Mouse (Mus musculus): ENCODE measurements around the gene Tie1. TPM values are rescaled to one million over a fixed set of nuclear protein-coding genes. Genes with fewer than 3 reads are reported as not detected.
A peak's percentile ranks its signal among the peaks of the same experiment; 100 is the strongest.

Gene Tie1
- polyA plus RNA-seq, 1 experiment from 2014 or later: 25.6 TPM

DNA sequence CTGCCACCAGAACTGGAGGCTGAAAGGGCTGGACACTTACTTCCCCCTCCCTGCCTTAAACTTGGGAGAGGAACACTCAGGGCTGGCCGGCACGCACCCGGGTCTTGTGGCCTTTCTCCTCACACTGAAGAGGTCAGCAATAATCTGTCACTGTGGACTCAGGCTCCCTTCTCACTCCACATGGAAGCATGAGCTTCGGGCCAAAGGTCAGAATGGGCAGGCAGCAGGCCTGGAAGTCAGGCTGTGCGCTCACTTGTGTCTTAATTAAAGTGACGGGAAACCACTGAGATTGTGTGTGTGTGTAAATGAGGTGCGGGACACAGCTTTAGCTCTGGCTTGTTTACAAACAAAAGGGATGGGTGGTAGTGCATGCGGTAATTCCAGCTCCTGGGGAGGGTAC lies 57.5 kb downstream of the Tie1 start:
- no peak overlapping the region for H3K4me3 ChIP-seq (replicated peaks)
- H3K9me3 ChIP-seq (replicated peaks): no peaks in the 10 kb centered on the region
- no peaks in the 10 kb centered on the region for H3K27me3 ChIP-seq
- H3K4me1 ChIP-seq: peaks cover 54% of the 10 kb centered on the region
- ATAC-seq (ENCODE audit: insufficient number of reproducible peaks, low FRiP score, low TSS enrichment, low read depth): no peak
- peaks cover 39% of the 10 kb centered on the region for H3K36me3 ChIP-seq
- H3K4me2 ChIP-seq (replicated peaks): no peak overlapping the region
- no peak overlapping the region for H3K27ac ChIP-seq (replicated peaks)
- WGBS: 81% methylated on average over 8 of the region's 8 CpGs
- no peak overlapping the region for H3K9ac ChIP-seq

DNA sequence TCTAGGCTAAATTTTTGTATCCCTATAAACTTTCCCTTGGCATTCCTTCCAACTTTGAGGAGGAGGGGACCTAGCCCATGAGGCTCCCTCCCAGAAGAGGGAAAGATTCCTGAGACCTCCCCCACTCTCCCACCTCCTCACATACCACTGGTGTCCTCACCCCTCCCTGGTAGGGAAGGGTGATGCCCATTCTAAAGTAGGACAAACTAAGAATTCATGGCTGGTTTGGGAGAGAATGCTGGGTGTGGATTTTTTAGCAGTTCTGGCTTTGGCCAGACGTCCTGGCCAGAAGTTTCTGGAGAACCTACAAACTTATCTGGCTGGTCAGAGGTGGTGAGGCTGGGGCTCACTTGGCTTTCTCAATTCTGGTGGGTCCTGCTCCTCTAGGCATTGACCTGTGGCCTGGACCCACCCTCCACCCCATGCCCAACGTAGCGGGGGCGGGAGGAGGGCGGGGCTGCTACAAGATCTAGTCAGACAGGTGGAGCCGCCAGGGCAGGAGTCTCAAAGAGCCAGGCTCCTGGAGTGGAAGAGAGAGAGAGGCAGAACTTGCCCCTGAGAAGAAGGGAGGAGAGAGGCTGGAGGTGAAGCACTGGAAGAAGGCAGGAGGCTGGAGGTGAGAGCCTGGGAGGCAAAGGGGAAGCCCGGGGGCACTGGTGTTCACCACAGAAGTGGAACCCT lies 60.5 kb downstream of the Tie1 start:
- peaks cover 33% of the 10 kb centered on the region for H3K4me1 ChIP-seq
- H3K27ac ChIP-seq (replicated peaks): peak overlapping the region; percentile 90
- H3K9ac ChIP-seq: peak overlapping the region; percentile 21; the same call in 1 of the 2 replicates
- peaks cover 37% of the 10 kb centered on the region for H3K36me3 ChIP-seq
- H3K4me2 ChIP-seq (replicated peaks): peak overlapping the region; percentile 82
- no peaks in the 10 kb centered on the region for H3K27me3 ChIP-seq
- no peak for ATAC-seq (ENCODE audit: insufficient number of reproducible peaks, low FRiP score, low TSS enrichment, low read depth)
- WGBS: 38% methylated on average over 7 of the region's 7 CpGs
- H3K4me3 ChIP-seq (replicated peaks): peak overlapping the region; percentile 66
- H3K9me3 ChIP-seq (replicated peaks): no peaks in the 10 kb centered on the region

DNA sequence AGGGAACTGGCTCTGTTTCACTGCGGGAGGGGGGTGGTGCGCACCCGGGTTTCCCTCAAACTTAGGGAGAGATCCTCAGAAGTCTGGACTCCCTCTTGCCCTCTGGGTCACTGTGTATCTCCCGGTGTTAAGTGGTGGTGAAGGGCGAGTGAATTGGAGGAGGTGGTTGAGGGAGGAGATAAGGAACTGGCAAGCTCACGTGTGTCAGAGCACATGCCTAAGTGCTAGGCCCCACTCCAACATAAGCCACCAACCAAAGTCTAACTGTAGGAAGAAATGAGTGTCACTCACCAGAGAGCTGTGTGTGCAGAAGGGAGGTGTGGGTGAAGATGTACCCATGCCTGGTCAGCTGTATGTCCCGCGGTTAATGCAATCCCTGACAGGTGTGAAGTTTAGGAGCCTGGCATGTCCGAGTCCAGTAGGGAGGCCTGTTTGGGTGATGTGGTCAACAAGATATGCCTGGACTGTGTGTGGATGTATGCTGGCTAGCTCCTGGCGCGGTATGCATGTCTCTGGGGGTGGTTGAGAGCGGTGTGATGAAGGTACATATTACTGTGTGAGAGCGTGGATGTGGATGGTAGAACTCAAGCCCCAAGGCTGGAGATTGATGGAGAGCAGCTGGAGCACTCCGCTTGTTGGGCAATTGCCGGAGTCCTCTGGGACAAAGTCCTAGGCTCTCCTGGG lies 61.2 kb downstream of the Tie1 start:
- peak overlapping the region; percentile 90 for H3K27ac ChIP-seq (replicated peaks)
- H3K4me2 ChIP-seq (replicated peaks): peak overlapping the region; percentile 82
- ATAC-seq (ENCODE audit: insufficient number of reproducible peaks, low FRiP score, low TSS enrichment, low read depth): no peak
- WGBS: 43% methylated on average over 15 of the region's 15 CpGs
- H3K4me3 ChIP-seq (replicated peaks): peak overlapping the region; percentile 66
- no peaks in the 10 kb centered on the region for H3K9me3 ChIP-seq (replicated peaks)
- H3K27me3 ChIP-seq: no peaks in the 10 kb centered on the region
- H3K36me3 ChIP-seq: peaks cover 34% of the 10 kb centered on the region
- peaks cover 29% of the 10 kb centered on the region for H3K4me1 ChIP-seq
- H3K9ac ChIP-seq: peak overlapping the region; percentile 63

DNA sequence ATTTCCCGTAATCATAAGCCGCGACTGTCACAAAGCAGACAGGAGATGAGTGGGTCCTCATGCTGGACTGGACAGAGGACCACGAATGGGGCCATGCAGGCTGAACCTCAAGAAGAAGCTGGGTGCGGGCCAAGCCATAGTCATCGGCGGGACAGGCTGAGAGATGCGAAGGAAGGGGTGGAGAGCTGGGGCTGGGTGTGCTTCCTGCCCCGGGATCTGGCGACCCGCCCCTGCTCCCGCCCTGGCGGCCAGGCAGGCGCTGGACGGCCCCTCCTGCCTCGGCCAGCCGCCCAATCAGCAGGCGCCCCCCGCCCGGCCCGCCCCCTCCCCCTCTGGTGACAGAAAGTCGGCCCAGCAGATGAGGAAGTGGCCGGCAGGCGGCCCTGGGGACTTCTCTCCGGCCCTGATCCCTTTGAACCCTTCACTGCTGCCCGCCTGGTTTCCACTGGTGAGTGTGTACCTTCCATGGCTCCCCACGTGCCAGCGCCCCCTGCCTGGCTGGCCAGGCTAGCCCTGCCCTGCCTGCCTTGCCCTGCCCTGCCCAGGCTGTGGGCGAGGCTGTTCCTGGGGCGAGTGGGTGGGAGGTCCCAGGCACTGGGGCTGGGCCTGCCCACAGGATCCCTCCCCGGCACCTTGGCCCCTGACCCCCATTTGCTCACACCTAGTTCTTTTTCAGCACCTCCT lies 62.0 kb downstream of the Tie1 start, which contains the start of gene Elovl1:
TSS of gene Elovl1 (plus strand) at position 326 of the 684 bp plus-strand sequence.
- peak within 1 kb of the TSS; percentile 63 for H3K9ac ChIP-seq
- under 1% methylated on average over 28 of the region's 31 CpGs for WGBS
- peak within 1 kb of the TSS; percentile 82 for H3K4me2 ChIP-seq (replicated peaks)
- H3K27me3 ChIP-seq: no peaks in the 10 kb centered on the region
- peak within 1 kb of the TSS; percentile 90 for H3K27ac ChIP-seq (replicated peaks)
- H3K4me1 ChIP-seq: peaks cover 29% of the 10 kb centered on the region
- ATAC-seq (ENCODE audit: insufficient number of reproducible peaks, low FRiP score, low TSS enrichment, low read depth): peak; percentile 96
- peak within 1 kb of the TSS; percentile 66 for H3K4me3 ChIP-seq (replicated peaks)
- H3K36me3 ChIP-seq: peaks cover 26% of the 10 kb centered on the region
- H3K9me3 ChIP-seq (replicated peaks): no peaks in the 10 kb centered on the region

DNA sequence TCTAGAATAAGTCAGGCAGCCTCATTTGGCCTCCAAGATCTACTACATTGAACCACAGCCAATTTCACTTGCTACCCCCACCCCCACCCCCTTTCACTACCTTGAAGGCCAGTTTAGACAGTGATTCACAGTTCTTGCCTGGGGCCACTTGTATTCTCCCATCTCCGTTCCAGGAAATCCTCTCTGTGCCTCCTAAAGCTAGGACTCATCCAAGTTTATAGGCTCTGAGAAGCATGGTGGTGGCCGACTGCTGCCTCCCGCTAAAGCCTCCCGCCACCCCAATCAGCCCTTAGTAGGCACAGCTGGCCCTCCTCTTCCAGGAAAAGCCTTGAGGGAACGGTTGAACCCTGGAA lies 62.5 kb downstream of the Tie1 start:
- Histone ChIP-seq H3K4me1 (peaks cover 29% of the 10 kb centered on the region), H3K9ac (peak overlapping the region; percentile 63), H3K27ac (replicated peaks) (peak overlapping the region; percentile 90), H3K4me3 (replicated peaks) (peak overlapping the region; percentile 66), H3K4me2 (replicated peaks) (peak overlapping the region; percentile 82), H3K27me3 (no peaks in the 10 kb centered on the region), H3K36me3 (peaks cover 25% of the 10 kb centered on the region), H3K9me3 (replicated peaks) (no peaks in the 10 kb centered on the region)
- ATAC-seq (ENCODE audit: insufficient number of reproducible peaks, low FRiP score, low TSS enrichment, low read depth): peak; percentile 11; the same call in 1 of the 2 replicates
- WGBS: under 1% methylated on average over 5 of the region's 5 CpGs

DNA sequence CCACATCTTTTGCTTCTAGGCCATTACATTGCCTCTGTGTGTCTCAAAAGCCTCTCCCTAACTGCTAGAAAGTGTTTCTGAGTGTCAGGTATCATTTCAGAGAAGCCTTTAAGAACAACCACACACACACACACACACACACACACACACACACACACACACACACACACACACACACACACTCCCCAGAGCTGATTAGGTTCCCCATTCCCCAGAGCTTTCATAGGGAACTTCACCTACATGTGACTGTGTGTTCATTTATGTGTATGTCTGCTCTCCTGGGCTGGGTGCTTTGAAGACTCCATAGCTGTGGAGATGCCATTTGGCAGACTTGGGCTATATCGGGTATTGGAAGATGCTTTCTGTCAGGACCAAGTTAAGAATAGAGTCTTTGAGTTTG lies 64.5 kb downstream of the Tie1 start:
- H3K27me3 ChIP-seq: no peaks in the 10 kb centered on the region
- H3K36me3 ChIP-seq: peaks cover 20% of the 10 kb centered on the region
- H3K4me2 ChIP-seq (replicated peaks): no peak overlapping the region
- H3K4me3 ChIP-seq (replicated peaks): no peak overlapping the region
- 90% methylated on average over 1 of the region's 1 CpGs for WGBS
- no peaks in the 10 kb centered on the region for H3K9me3 ChIP-seq (replicated peaks)
- H3K4me1 ChIP-seq: peaks cover 29% of the 10 kb centered on the region
- no peak for ATAC-seq (ENCODE audit: insufficient number of reproducible peaks, low FRiP score, low TSS enrichment, low read depth)
- no peak overlapping the region for H3K9ac ChIP-seq
- no peak overlapping the region for H3K27ac ChIP-seq (replicated peaks)

DNA sequence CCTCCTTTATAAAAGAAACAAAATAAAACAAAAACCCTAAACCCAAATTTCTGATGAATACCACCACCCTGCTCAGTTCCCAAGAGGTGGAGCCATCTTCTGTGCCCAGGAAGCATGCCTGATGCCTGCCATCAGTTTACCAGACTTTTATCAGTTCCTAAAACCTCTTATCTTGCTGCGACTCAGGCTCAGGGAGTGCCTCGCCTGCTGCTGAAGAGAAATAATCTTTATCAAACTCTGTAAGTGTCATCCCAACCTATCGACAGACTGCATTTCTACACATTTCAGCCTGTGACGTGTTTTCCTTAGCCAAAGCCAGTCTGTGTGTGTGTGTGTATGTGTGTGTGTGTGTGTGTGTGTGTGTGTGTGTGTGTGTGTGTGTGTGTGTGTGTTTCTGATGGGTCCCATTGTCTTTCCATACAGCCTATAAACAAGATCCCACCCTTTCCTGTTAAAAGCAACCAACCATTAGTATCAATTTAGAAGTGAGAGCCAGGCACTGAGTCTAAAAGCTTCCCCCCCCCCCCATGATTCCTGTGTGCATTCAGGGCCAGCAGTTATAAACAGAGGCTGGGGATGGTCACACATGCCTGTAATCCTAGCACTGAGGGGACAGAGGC lies 65.2 kb downstream of the Tie1 start:
- H3K4me2 ChIP-seq (replicated peaks): no peak overlapping the region
- no peak overlapping the region for H3K4me3 ChIP-seq (replicated peaks)
- 78% methylated on average over 4 of the region's 4 CpGs for WGBS
- no peaks in the 10 kb centered on the region for H3K27me3 ChIP-seq
- ATAC-seq (ENCODE audit: insufficient number of reproducible peaks, low FRiP score, low TSS enrichment, low read depth): no peak
- peaks cover 24% of the 10 kb centered on the region for H3K36me3 ChIP-seq
- H3K4me1 ChIP-seq: peaks cover 24% of the 10 kb centered on the region
- no peak overlapping the region for H3K27ac ChIP-seq (replicated peaks)
- no peaks in the 10 kb centered on the region for H3K9me3 ChIP-seq (replicated peaks)
- H3K9ac ChIP-seq: no peak overlapping the region

DNA sequence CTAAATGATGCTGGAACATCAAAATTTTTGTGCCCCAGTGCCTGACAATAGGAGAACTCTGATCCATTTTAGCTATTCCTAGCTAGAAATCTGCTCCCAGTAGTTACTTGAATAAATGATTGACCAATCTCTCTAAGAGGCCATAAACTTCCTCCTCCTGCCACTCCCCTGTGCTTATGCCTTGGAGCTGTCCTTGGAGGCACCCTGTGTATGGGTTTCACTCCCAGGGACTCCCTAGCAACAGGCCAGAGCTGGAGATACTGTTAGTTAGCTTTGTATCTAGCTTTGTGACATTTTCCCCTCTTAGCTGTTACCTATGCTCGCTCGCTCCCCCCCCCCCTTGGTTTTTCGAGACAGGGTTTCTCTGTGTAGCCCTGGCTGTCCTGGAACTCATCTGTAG lies 68.5 kb downstream of the Tie1 start:
- peaks cover 50% of the 10 kb centered on the region for H3K36me3 ChIP-seq
- H3K27me3 ChIP-seq: no peaks in the 10 kb centered on the region
- H3K4me1 ChIP-seq: no peaks in the 10 kb centered on the region
- no peak overlapping the region for H3K27ac ChIP-seq (replicated peaks)
- no peak overlapping the region for H3K4me3 ChIP-seq (replicated peaks)
- 81% methylated on average over 3 of the region's 3 CpGs for WGBS
- H3K9ac ChIP-seq: no peak overlapping the region
- H3K9me3 ChIP-seq (replicated peaks): no peaks in the 10 kb centered on the region
- no peak overlapping the region for H3K4me2 ChIP-seq (replicated peaks)
- ATAC-seq (ENCODE audit: insufficient number of reproducible peaks, low FRiP score, low TSS enrichment, low read depth): no peak

Other genes with a start within 250 kb of the Tie1 start
- gene Ptprf, start 198.7 kb downstream of the Tie1 start, polyA plus RNA-seq (2015; fragmentation: Nextera tagmentation; extraction: Ambion mirVana): 89.3 and 90.7 TPM in 2 replicates
- 7.5 and 7.6 TPM in 2 replicates for gene Szt2, start 80.8 kb downstream of the Tie1 start, polyA plus RNA-seq (2015; fragmentation: Nextera tagmentation; extraction: Ambion mirVana)
- gene Med8, start 80.7 kb downstream of the Tie1 start, polyA plus RNA-seq (2015; fragmentation: Nextera tagmentation; extraction: Ambion mirVana): 102 and 106 TPM in 2 replicates
- 160 and 179 TPM in 2 replicates for gene Elovl1, start 62.0 kb downstream of the Tie1 start, polyA plus RNA-seq (2015; fragmentation: Nextera tagmentation; extraction: Ambion mirVana)
- gene Cdc20, start 52.7 kb downstream of the Tie1 start, polyA plus RNA-seq (2015; fragmentation: Nextera tagmentation; extraction: Ambion mirVana): 178 and 183 TPM in 2 replicates
- gene Mpl, start 32.5 kb downstream of the Tie1 start, polyA plus RNA-seq (2015; fragmentation: Nextera tagmentation; extraction: Ambion mirVana): 0.25 and 0.26 TPM in 2 replicates
- 15.3 and 18.6 TPM in 2 replicates for gene 2610528J11Rik, start 36.9 kb upstream of the Tie1 start, polyA plus RNA-seq (2015; fragmentation: Nextera tagmentation; extraction: Ambion mirVana)
- 11.7 and 17.4 TPM in 2 replicates for gene Tmem125, start 54.0 kb upstream of the Tie1 start, polyA plus RNA-seq (2015; fragmentation: Nextera tagmentation; extraction: Ambion mirVana)
- 2.3 and 3.3 TPM in 2 replicates for gene Cfap57, start 130.7 kb upstream of the Tie1 start, polyA plus RNA-seq (2015; fragmentation: Nextera tagmentation; extraction: Ambion mirVana)
- gene Ebna1bp2, start 130.7 kb upstream of the Tie1 start, polyA plus RNA-seq (2015; fragmentation: Nextera tagmentation; extraction: Ambion mirVana): 120 and 128 TPM in 2 replicates
- gene Olfr62, start 168.9 kb upstream of the Tie1 start, polyA plus RNA-seq (2015; fragmentation: Nextera tagmentation; extraction: Ambion mirVana): 0.17 and 0.18 TPM in 2 replicates
- 0.13 and 0.15 TPM in 2 replicates for gene Olfr1342, start 202.7 kb upstream of the Tie1 start, polyA plus RNA-seq (2015; fragmentation: Nextera tagmentation; extraction: Ambion mirVana)
- 0.07 and 0.17 TPM in 2 replicates for gene Olfr1341, start 213.5 kb upstream of the Tie1 start, polyA plus RNA-seq (2015; fragmentation: Nextera tagmentation; extraction: Ambion mirVana)
- gene Olfr1340, start 230.1 kb upstream of the Tie1 start, polyA plus RNA-seq (2015; fragmentation: Nextera tagmentation; extraction: Ambion mirVana): 0.44 and 0.50 TPM in 2 replicates
- 0.08 and 0.22 TPM in 2 replicates for gene Olfr1339, start 242.1 kb upstream of the Tie1 start, polyA plus RNA-seq (2015; fragmentation: Nextera tagmentation; extraction: Ambion mirVana)

Measured in embryonic facial prominence, embryonic 15.5 days (tissue).